12 mouse cellular contexts compared by ENCODE assay signal in the genomic region with DNA sequence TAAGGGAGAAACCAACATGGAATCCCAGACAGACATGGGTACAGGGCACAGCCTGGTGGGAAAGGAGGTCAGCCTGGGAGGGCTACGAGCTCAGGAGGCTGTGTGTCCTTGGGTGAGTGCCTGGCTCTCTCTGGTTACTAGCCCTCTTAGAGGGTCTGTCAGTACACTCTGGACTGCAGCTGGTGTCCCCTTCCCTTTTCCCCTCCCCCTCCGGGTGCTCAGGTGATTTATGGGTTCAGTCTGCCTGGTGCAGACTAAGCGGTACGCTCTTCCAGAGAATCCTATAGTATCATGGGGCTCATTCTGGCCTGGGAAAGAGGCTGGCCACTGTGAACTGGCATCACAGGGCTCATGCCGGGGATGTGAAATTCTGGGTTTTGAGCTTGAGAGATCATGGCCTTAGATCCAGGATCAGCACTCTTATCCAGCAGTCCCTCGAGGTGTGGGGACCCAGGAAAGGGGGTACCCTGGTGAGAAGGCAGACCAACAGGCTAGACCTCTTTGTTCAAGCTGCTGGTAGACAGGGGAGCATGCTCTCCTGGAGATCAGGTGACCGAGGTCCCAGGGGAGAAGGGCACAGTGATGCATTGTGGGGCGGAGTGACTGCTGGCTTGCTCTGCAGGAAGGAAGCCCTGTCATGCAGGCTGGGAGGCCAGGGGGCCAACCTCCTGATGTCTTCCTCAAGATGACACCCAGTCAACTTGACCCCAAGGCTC. TPM values are rescaled to one million over a fixed set of nuclear protein-coding genes. Genes with fewer than 3 reads are reported as not detected.
A peak's percentile ranks its signal among the peaks of the same experiment; 100 is the strongest.
DNase-seq lines count a peak whose midpoint lies in the region; ATAC-seq lines count a peak whose summit lies in the region.
"Had no signal": no experiment of that assay in that cellular context is flagged by ENCODE, and none has a peak within 500 bp of the region (broad histone marks: within the 10 kb centered on the region; RNA-seq: fewer than 3 reads in every experiment).

No protein-coding gene starts in this region.

- no peak overlapping the region for H3K4me3 ChIP-seq in hindbrain, embryonic 10.5 days
- no peak overlapping the region for H3K4me3 ChIP-seq in hindbrain, embryonic 14.5 days (replicated peaks; ENCODE audit: low read length)
- H3K4me3 ChIP-seq: heart, embryonic 13.5 days; layer of hippocampus, adult 2 months had no signal

- H3K36me3 ChIP-seq in hindbrain, embryonic 10.5 days = peaks cover 85% of the 10 kb centered on the region
- peaks cover 77% of the 10 kb centered on the region for H3K36me3 ChIP-seq in hindbrain, embryonic 14.5 days (replicated peaks; ENCODE audit: control insufficient read depth, insufficient read depth)

- no peak; the same call in 1 of the 2 replicates for ATAC-seq in hindbrain, embryonic 14.5 days (ENCODE audit: low FRiP score)
- peak; percentile 70 for ATAC-seq in neutrophil, adult 5-6 weeks (ENCODE audit: extremely low read depth, insufficient number of reproducible peaks, low FRiP score, poor library complexity, severe bottlenecking)

- no peaks in the 10 kb centered on the region for H3K27me3 ChIP-seq in hindbrain, embryonic 10.5 days (ENCODE audit: insufficient read depth, poor library complexity, severe bottlenecking)
- no peaks in the 10 kb centered on the region for H3K27me3 ChIP-seq in hindbrain, embryonic 14.5 days (ENCODE audit: control insufficient read depth, insufficient read depth, low read length)
- H3K27me3 ChIP-seq: heart, embryonic 13.5 days had no signal

- peaks cover 32% of the 10 kb centered on the region for H3K4me1 ChIP-seq in hindbrain, embryonic 10.5 days (replicated peaks)
- H3K4me1 ChIP-seq in hindbrain, embryonic 14.5 days (replicated peaks; ENCODE audit: control insufficient read depth, insufficient read depth, low read length) = peaks cover 8% of the 10 kb centered on the region

- no peak overlapping the region for H3K9ac ChIP-seq in hindbrain, embryonic 14.5 days
- H3K9ac ChIP-seq: heart, embryonic 13.5 days had no signal

- H3K27ac ChIP-seq in hindbrain, embryonic 10.5 days = peak overlapping the region; percentile 50
- no peak overlapping the region for H3K27ac ChIP-seq in hindbrain, embryonic 14.5 days
- H3K27ac ChIP-seq: heart, embryonic 13.5 days; layer of hippocampus, adult 2 months; stomach, postnatal 0 days had no signal

- WGBS in hindbrain, embryonic 10.5 days = 89% methylated on average over 8 of the region's 8 CpGs
- WGBS in hindbrain, embryonic 14.5 days = 79% methylated on average over 8 of the region's 8 CpGs

- H3K4me2 ChIP-seq in hindbrain, embryonic 14.5 days (replicated peaks) = no peak overlapping the region
- H3K4me2 ChIP-seq: heart, embryonic 13.5 days had no signal

- DNase-seq in hindbrain, embryonic 10.5 days (ENCODE audit: low spot score) = no peak
- DNase-seq in hindbrain, embryonic 14.5 days (ENCODE audit: low spot score) = no peak
- DNase-seq in adrenal gland, postnatal 36 days = peak; percentile 55 to 75
- DNase-seq in kidney, postnatal 25 days = peak; percentile 72 to 85
- no peak for DNase-seq in cerebellum, adult 9-11 months
- no peak for DNase-seq in layer of hippocampus, postnatal 25 days (ENCODE audit: extremely low spot score in 1 of 2, low spot score in 1 of 2)
- no peak for DNase-seq in cerebellum, postnatal 4 days (ENCODE audit: low spot score in 2 of 2)

- H3K9me3 ChIP-seq in hindbrain, embryonic 10.5 days = no peaks in the 10 kb centered on the region
- no peaks in the 10 kb centered on the region for H3K9me3 ChIP-seq in hindbrain, embryonic 14.5 days (ENCODE audit: control insufficient read depth, low read length)
- H3K9me3 ChIP-seq: heart, embryonic 13.5 days had no signal

RNA-seq across cellular contexts. Expression of gene Pias4, which starts 6.0 kb away (rescaled TPM):
- polyA plus RNA-seq in hindbrain, embryonic 10.5 days (2016; fragmentation: Nextera tagmentation; extraction: Ambion mirVana) = 64.1 and 72.2 TPM in 2 replicates
- polyA plus RNA-seq in hindbrain, embryonic 14.5 days (2014; fragmentation: Nextera tagmentation; extraction: Ambion mirVana) = 43.7 and 48.3 TPM in 2 replicates
- total RNA-seq in adrenal gland, postnatal 36 days (2021) = 10 to 100 TPM; 26.7 to 28.2 TPM
- total RNA-seq in neutrophil, adult 5-6 weeks (2017) = 34.5 and 40.5 TPM in 2 replicates
- 10 to 100 TPM; 28.2 to 28.9 TPM for total RNA-seq in layer of hippocampus, postnatal 25 days (2021)

RNA-seq across cellular contexts. Expression of gene Eef2, which starts 14.7 kb away (rescaled TPM):
- polyA plus RNA-seq in hindbrain, embryonic 10.5 days (2016; fragmentation: Nextera tagmentation; extraction: Ambion mirVana) = 495 and 570 TPM in 2 replicates
- polyA plus RNA-seq in hindbrain, embryonic 14.5 days (2014; fragmentation: Nextera tagmentation; extraction: Ambion mirVana) = 413 and 447 TPM in 2 replicates
- 1,000 to 10,000 TPM; 1,540 to 1,602 TPM for total RNA-seq in adrenal gland, postnatal 36 days (2021)
- total RNA-seq in neutrophil, adult 5-6 weeks (2017) = 1,126 and 1,171 TPM in 2 replicates
- 100 to 1,000 TPM; 896 to 944 TPM for total RNA-seq in layer of hippocampus, postnatal 25 days (2021)

RNA-seq across cellular contexts. Expression of gene Dapk3, which starts 21.0 kb away (rescaled TPM):
- 58.3 and 75.6 TPM in 2 replicates for polyA plus RNA-seq in hindbrain, embryonic 10.5 days (2016; fragmentation: Nextera tagmentation; extraction: Ambion mirVana)
- 68.2 and 76.7 TPM in 2 replicates for polyA plus RNA-seq in hindbrain, embryonic 14.5 days (2014; fragmentation: Nextera tagmentation; extraction: Ambion mirVana)
- total RNA-seq in adrenal gland, postnatal 36 days (2021) = 10 to 100 TPM; 77.1 to 78.2 TPM
- 47.3 and 52.0 TPM in 2 replicates for total RNA-seq in neutrophil, adult 5-6 weeks (2017)
- 10 to 100 TPM; 71.7 to 71.8 TPM for total RNA-seq in layer of hippocampus, postnatal 25 days (2021)

RNA-seq across cellular contexts. Expression of gene 4930442H23Rik, which starts 21.9 kb away (rescaled TPM):
- polyA plus RNA-seq in hindbrain, embryonic 10.5 days (2016; fragmentation: Nextera tagmentation; extraction: Ambion mirVana) = not detected in 2 replicates
- 0.33 TPM in 1 of 2 replicates, not detected in the other for polyA plus RNA-seq in hindbrain, embryonic 14.5 days (2014; fragmentation: Nextera tagmentation; extraction: Ambion mirVana)
- not detected for total RNA-seq in adrenal gland, postnatal 36 days (2021)
- not detected in 2 replicates for total RNA-seq in neutrophil, adult 5-6 weeks (2017)
- not detected for total RNA-seq in layer of hippocampus, postnatal 25 days (2021)
- total RNA-seq: layer of hippocampus, adult 2 months had no signal
- polyA plus RNA-seq: lung, embryonic 16.5 days had no signal

RNA-seq across cellular contexts. Expression of gene Zbtb7a, which starts 26.7 kb away (rescaled TPM):
- 9.4 and 12.4 TPM in 2 replicates for polyA plus RNA-seq in hindbrain, embryonic 10.5 days (2016; fragmentation: Nextera tagmentation; extraction: Ambion mirVana)
- polyA plus RNA-seq in hindbrain, embryonic 14.5 days (2014; fragmentation: Nextera tagmentation; extraction: Ambion mirVana) = 12.4 and 14.4 TPM in 2 replicates
- total RNA-seq in adrenal gland, postnatal 36 days (2021) = 10 to 100 TPM; 69.9 to 84.0 TPM
- total RNA-seq in neutrophil, adult 5-6 weeks (2017) = 28.7 and 31.1 TPM in 2 replicates
- 100 to 1,000 TPM in 1 of 2 experiments, 10 to 100 TPM in 1; 94.7 to 101 TPM for total RNA-seq in layer of hippocampus, postnatal 25 days (2021)

Comparison
In these comparisons a context has a peak if more than half of its experiments do, and no peak if none do; other contexts are left out.
1. DNase-seq: peak in adrenal gland, postnatal 36 days (2 of 2) and kidney, postnatal 25 days (2 of 2); none in hindbrain, embryonic 10.5 days (single experiment), hindbrain, embryonic 14.5 days (single experiment), cerebellum, adult 9-11 months (single experiment), layer of hippocampus, postnatal 25 days (0 of 2) and cerebellum, postnatal 4 days (0 of 2).